Mouse (Mus musculus) hindbrain, embryonic 12.5 days (tissue): ENCODE data around the gene Zfyve28. TPM values are rescaled to one million over a fixed set of nuclear protein-coding genes. Genes with fewer than 3 reads are reported as not detected.

ENCODE experiments used
- ATAC-seq: fragments of 200-750 bp; cut with Nextera tagmentation; 2 replicates; pipeline ENCODE4 v1.8.0; 2017; ENCODE audit warnings: moderate TSS enrichment; ENCODE audit not compliant: low FRiP score
- H3K27ac ChIP-seq: fragments of 300-500 bp; sonication (generic); 2 replicates; pipeline ENCODE4 v1.5.1; 2016; ENCODE audit warnings: mild to moderate bottlenecking
- H3K27me3 ChIP-seq: fragments of 300-500 bp; sonication (generic); 2 replicates; pipeline ENCODE4 v1.6.1; 2016; ENCODE audit warnings: mild to moderate bottlenecking
- H3K36me3 ChIP-seq: fragments of 300-500 bp; sonication (generic); 2 replicates; pipeline ENCODE4 v1.6.1; 2016; ENCODE audit warnings: mild to moderate bottlenecking
- H3K4me1 ChIP-seq: fragments of 300-500 bp; sonication (generic); 2 replicates; pipeline ENCODE4 v1.6.1; 2016
- H3K4me2 ChIP-seq: fragments of 300-500 bp; sonication (generic); replicated peaks from 2 replicates; pipeline ENCODE4 v1.6.1; 2016; ENCODE audit warnings: mild to moderate bottlenecking
- H3K4me3 ChIP-seq: fragments of 300-500 bp; sonication (generic); 2 replicates; pipeline ENCODE4 v1.5.1; 2016; ENCODE audit warnings: mild to moderate bottlenecking
- H3K9ac ChIP-seq: fragments of 300-500 bp; sonication (generic); 2 replicates; pipeline ENCODE4 v1.6.1; 2016; ENCODE audit warnings: mild to moderate bottlenecking, moderate library complexity
- H3K9me3 ChIP-seq: fragments of 300-500 bp; sonication (generic); replicated peaks from 2 replicates; pipeline ENCODE4 v1.6.1; 2016; ENCODE audit warnings: mild to moderate bottlenecking
- WGBS: fragments of 180-500 bp; shearing (Covaris S2); methylation state at CpG from one replicate; pipeline ENCODE4 v1.1.7; 2016; 5-methylcytosine and 5-hydroxymethylcytosine counted together
- polyA plus RNA-seq: library from polyadenylated mRNA; unstranded; fragments of >200 nt; fragmentation: Nextera tagmentation; extraction: Ambion mirVana; gene quantifications from 2 replicates; pipeline ENCODE4 v1.2.1, GENCODE M21; 2016

Zfyve28 gene
- polyA plus RNA-seq, 1 experiment from 2014 or later = 2.9 TPM

- ATAC-seq = no peak
- no peak overlapping the region for H3K4me2 ChIP-seq
- H3K4me1 ChIP-seq = no peaks in the 10 kb centered on the region
- H3K4me3 ChIP-seq = no peak overlapping the region
- WGBS = 90% methylated on average over 3 of the region's 3 CpGs
- H3K27me3 ChIP-seq = no peaks in the 10 kb centered on the region
- no peaks in the 10 kb centered on the region for H3K36me3 ChIP-seq
- no peak overlapping the region for H3K27ac ChIP-seq
- no peaks in the 10 kb centered on the region for H3K9me3 ChIP-seq
- no peak overlapping the region for H3K9ac ChIP-seq
Observed at GRCm38 (mm10) chr5:34309016-34309415, 20.8 kb upstream of the Zfyve28 start.

DNA sequence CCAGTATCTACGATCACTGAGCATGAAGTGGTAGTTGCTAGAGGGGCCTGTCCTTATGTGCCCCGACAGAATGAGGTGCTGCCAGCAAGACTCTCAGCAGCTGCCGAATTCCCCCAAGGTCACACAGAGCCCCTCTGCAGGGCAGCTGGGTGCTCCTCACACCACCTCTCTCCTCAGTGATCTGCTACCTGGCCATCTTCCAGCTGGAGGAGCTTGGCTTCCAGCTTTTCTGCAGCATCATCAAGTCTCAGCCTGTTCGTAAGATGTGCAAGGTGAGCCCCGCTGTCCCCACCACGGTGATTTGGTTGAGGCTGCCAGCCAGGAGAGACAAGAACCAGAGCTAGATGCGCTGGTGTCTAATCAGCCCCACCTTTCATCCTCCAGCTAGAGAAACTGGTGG lies 14.1 kb upstream of the Zfyve28 start:
- no peaks in the 10 kb centered on the region for H3K4me1 ChIP-seq
- 83% methylated on average over 7 of the region's 7 CpGs for WGBS
- no peaks in the 10 kb centered on the region for H3K9me3 ChIP-seq
- H3K36me3 ChIP-seq = no peaks in the 10 kb centered on the region
- H3K27me3 ChIP-seq = no peaks in the 10 kb centered on the region
- H3K27ac ChIP-seq = no peak overlapping the region
- no peak for ATAC-seq
- no peak overlapping the region for H3K4me2 ChIP-seq
- H3K4me3 ChIP-seq = no peak overlapping the region
- no peak overlapping the region for H3K9ac ChIP-seq

DNA sequence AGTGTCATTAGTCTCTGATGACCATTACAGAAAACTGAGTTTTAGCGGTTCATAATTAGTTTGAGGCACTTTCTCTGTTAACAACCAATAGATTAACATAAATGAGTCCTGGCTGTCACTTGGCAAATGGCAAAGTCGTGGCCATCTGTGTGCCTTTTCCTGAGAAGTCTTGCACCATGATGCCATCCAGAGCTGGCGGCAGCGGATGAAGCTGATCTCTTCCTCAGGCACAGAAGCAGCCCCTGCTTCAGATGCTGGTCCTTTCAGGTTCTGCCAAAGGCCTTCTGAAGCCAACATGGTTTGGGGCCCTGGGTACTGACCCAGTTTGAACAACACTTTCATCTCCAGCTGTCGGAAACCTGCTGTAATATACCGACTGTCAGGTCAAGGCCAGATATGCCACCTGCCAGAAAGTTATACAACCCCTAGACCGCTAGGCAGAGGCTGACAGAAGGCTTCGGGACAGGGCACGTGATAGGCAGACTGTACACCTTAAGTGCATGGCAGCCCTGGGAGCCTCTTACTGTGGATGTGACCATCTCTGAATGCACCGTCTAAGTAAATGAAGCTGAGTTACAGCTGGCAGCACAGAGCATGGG lies 10.8 kb upstream of the Zfyve28 start:
- Histone ChIP-seq H3K27ac (no peak overlapping the region), H3K9ac (no peak overlapping the region), H3K36me3 (no peaks in the 10 kb centered on the region), H3K4me1 (no peaks in the 10 kb centered on the region), H3K9me3 (no peaks in the 10 kb centered on the region), H3K4me3 (no peak overlapping the region), H3K27me3 (no peaks in the 10 kb centered on the region), H3K4me2 (no peak overlapping the region)
- no peak for ATAC-seq
- WGBS = 88% methylated on average over 10 of the region's 10 CpGs

DNA sequence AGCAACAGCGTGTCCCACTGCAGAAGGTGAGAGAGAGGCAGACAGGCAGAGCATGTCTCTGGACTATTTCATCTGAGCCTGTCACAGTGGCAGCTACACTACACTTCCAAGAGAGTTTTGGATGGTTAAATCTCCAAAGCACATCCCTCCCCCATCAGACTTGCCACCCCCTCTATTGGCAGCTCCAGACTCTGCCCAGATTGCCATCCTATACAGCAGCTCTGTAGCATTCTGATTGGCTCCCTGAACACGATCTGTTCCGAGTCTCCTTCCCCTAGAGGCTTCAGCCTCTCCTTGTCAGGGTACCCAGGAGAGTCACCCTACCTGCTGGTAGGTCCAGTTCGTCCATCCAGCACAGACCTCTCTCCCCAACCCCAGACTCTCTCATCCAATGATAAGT lies 9.8 kb upstream of the Zfyve28 start:
- H3K4me2 ChIP-seq = no peak overlapping the region
- no peak overlapping the region for H3K27ac ChIP-seq
- no peak for ATAC-seq
- H3K4me3 ChIP-seq = no peak overlapping the region
- no peaks in the 10 kb centered on the region for H3K36me3 ChIP-seq
- 63% methylated on average over 4 of the region's 4 CpGs for whole genome bisulfite sequencing
- no peaks in the 10 kb centered on the region for H3K4me1 ChIP-seq
- no peak overlapping the region for H3K9ac ChIP-seq
- H3K9me3 ChIP-seq = no peaks in the 10 kb centered on the region
- H3K27me3 ChIP-seq = no peaks in the 10 kb centered on the region

- H3K4me3 ChIP-seq = no peak overlapping the region
- H3K27ac ChIP-seq = no peak overlapping the region
- no peak for ATAC-seq
- H3K9me3 ChIP-seq = no peaks in the 10 kb centered on the region
- no peak overlapping the region for H3K4me2 ChIP-seq
- H3K27me3 ChIP-seq = peaks cover 5% of the 10 kb centered on the region
- no peaks in the 10 kb centered on the region for H3K36me3 ChIP-seq
- no peaks in the 10 kb centered on the region for H3K4me1 ChIP-seq
- no peak overlapping the region for H3K9ac ChIP-seq
- 100% methylated on average over 2 of the region's 2 CpGs for WGBS
Observed at GRCm38 (mm10) chr5:34295141-34295540, 6.9 kb upstream of the Zfyve28 start.

- Histone ChIP-seq H3K36me3 (no peaks in the 10 kb centered on the region), H3K9ac (no peak overlapping the region), H3K4me2 (no peak overlapping the region), H3K9me3 (no peaks in the 10 kb centered on the region), H3K27ac (no peak overlapping the region), H3K4me1 (no peaks in the 10 kb centered on the region), H3K27me3 (peaks cover 9% of the 10 kb centered on the region), H3K4me3 (no peak overlapping the region)
- no peak for ATAC-seq
- 33% methylated on average over 2 of the region's 2 CpGs for WGBS
Observed at GRCm38 (mm10) chr5:34294696-34295095, 6.4 kb upstream of the Zfyve28 start.

DNA sequence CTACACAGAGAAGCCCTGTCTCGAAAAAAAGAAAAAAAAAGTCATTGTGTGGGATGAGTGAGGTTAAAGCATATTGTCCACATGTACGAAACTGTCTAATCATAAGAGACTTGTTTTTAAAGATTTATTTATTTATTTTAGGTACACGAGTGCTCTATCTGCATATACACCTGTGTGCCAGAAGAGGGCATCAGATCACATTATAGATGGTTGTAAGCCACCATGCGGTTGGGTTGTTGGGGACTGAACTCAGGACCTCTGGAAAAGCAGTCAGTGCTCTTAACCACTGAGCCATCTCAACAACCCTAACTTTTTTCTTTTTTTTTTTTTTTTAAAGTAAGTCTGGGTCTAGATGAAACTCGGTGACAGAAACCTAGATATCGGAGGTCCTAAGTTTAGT lies 5.1 kb upstream of the Zfyve28 start:
- Histone ChIP-seq H3K9me3 (no peaks in the 10 kb centered on the region), H3K36me3 (no peaks in the 10 kb centered on the region), H3K4me3 (no peak overlapping the region), H3K4me1 (peaks cover 6% of the 10 kb centered on the region), H3K27me3 (peaks cover 21% of the 10 kb centered on the region), H3K4me2 (no peak overlapping the region), H3K27ac (no peak overlapping the region), H3K9ac (no peak overlapping the region)
- 80% methylated on average over 6 of the region's 6 CpGs for WGBS
- no peak for ATAC-seq

DNA sequence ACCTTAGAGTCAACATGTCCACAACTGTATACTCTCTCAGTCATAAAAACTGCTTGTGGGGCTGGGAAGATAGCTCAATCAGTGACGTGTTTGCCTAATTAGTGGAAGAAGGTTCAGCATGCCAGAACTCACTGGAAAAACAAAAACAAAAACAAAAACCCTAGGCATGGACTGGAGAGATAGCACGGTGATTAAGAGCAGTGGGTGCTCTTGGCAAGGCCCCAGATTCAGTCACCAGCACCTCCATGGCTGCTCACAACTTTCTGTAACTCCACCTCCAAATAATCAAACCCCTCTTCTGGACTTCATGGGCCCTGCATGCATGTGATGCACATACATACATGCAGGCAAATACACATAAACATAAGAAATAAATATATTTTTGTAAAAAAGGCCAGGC lies 1.0 kb upstream of the Zfyve28 start:
- Histone ChIP-seq H3K27ac (no peak overlapping the region), H3K27me3 (peaks cover 58% of the 10 kb centered on the region), H3K9ac (no peak overlapping the region), H3K9me3 (no peaks in the 10 kb centered on the region), H3K4me3 (no peak overlapping the region), H3K36me3 (no peaks in the 10 kb centered on the region), H3K4me2 (no peak overlapping the region; the same call in 1 of the 2 replicates), H3K4me1 (peaks cover 21% of the 10 kb centered on the region)
- WGBS = 64% methylated on average over 2 of the region's 2 CpGs
- no peak for ATAC-seq

GRCm38 (mm10) chr5:34287838-34288145 lies 457 bp downstream of the Zfyve28 start:
- peak; percentile 24 for ATAC-seq
- no peaks in the 10 kb centered on the region for H3K9me3 ChIP-seq
- under 1% methylated on average over 18 of the region's 18 CpGs for WGBS
- peaks cover 21% of the 10 kb centered on the region for H3K4me1 ChIP-seq
- H3K9ac ChIP-seq = peak overlapping the region; percentile 72
- peaks cover 61% of the 10 kb centered on the region for H3K27me3 ChIP-seq
- H3K27ac ChIP-seq = no peak overlapping the region
- peak overlapping the region; percentile 80 for H3K4me3 ChIP-seq
- H3K36me3 ChIP-seq = no peaks in the 10 kb centered on the region
- peak overlapping the region; percentile 95 for H3K4me2 ChIP-seq

GRCm38 (mm10) chr5:34287001-34287837 lies 1.0 kb downstream of the Zfyve28 start:
- no peaks in the 10 kb centered on the region for H3K36me3 ChIP-seq
- H3K4me2 ChIP-seq = peak overlapping the region; percentile 95
- no peaks in the 10 kb centered on the region for H3K9me3 ChIP-seq
- no peak; the same call in 1 of the 2 replicates for ATAC-seq
- H3K27me3 ChIP-seq = peaks cover 61% of the 10 kb centered on the region
- peak overlapping the region; percentile 72 for H3K9ac ChIP-seq
- H3K4me1 ChIP-seq = peaks cover 21% of the 10 kb centered on the region
- H3K4me3 ChIP-seq = peak overlapping the region; percentile 80
- WGBS = under 1% methylated on average over 54 of the region's 54 CpGs
- H3K27ac ChIP-seq = no peak overlapping the region

GRCm38 (mm10) chr5:34286516-34286915 lies 1.7 kb downstream of the Zfyve28 start:
- H3K4me3 ChIP-seq = peak overlapping the region; percentile 80
- 0% methylated on average over 11 of the region's 11 CpGs for WGBS
- H3K27ac ChIP-seq = no peak overlapping the region
- no peaks in the 10 kb centered on the region for H3K36me3 ChIP-seq
- peaks cover 61% of the 10 kb centered on the region for H3K27me3 ChIP-seq
- H3K9ac ChIP-seq = no peak overlapping the region
- peaks cover 21% of the 10 kb centered on the region for H3K4me1 ChIP-seq
- H3K4me2 ChIP-seq = peak overlapping the region; percentile 95
- no peak for ATAC-seq
- no peaks in the 10 kb centered on the region for H3K9me3 ChIP-seq

GRCm38 (mm10) chr5:34285285-34285684 lies 3.0 kb downstream of the Zfyve28 start:
- no peaks in the 10 kb centered on the region for H3K9me3 ChIP-seq
- H3K27ac ChIP-seq = no peak overlapping the region
- WGBS = 82% methylated on average over 2 of the region's 2 CpGs
- no peak for ATAC-seq
- H3K36me3 ChIP-seq = no peaks in the 10 kb centered on the region
- no peak overlapping the region for H3K4me3 ChIP-seq
- no peak overlapping the region for H3K9ac ChIP-seq
- no peak overlapping the region for H3K4me2 ChIP-seq
- H3K27me3 ChIP-seq = peaks cover 57% of the 10 kb centered on the region
- H3K4me1 ChIP-seq = peaks cover 21% of the 10 kb centered on the region
